Mouse (Mus musculus): ENCODE measurements around the gene Rassf1.

DNA sequence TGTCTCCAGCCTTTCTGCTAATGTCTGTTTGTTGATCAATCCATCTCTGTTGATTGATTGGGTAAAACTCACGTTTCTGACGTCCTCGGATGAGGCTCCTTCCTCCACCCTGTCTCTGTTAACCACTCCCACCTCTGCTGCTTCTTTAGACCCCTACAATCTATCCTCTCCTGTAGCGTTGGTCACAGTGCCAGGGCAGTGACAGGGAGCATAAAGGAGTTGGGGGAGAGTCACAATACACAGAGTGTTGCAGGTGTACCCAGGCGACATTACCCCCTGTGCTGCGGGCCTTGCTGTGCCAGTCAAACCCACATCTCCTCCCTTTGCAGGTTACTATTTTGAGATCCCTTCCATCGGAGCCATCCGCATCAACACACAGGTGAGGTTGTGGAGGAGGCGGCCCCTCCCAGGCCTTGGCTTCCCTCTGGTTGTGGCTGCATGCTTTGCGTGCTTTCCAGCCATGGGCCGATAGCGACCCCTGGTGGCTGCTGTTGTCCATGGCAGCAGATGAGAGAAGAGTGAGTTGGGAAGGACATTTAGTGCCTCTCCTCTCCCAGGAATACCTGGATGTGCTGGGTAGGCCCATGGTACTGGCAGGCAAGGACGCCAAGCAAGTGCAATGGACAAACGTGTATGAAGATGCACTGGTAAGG lies 36.9 kb upstream of the Rassf1 start:
- TF ChIP-seq CTCF (IDR thresholded peaks at IDR 0.05; ENCODE audit: extremely low read depth, insufficient read depth, low read length) (peak; percentile 98), POLR2A (IDR thresholded peaks at IDR 0.05; ENCODE audit: extremely low read depth, insufficient read depth, low read length) (no peak)

Data from cortical plate, adult 2 months (tissue).